Comparison of ENCODE assay signal across 11 mouse cellular contexts in the genomic region with DNA sequence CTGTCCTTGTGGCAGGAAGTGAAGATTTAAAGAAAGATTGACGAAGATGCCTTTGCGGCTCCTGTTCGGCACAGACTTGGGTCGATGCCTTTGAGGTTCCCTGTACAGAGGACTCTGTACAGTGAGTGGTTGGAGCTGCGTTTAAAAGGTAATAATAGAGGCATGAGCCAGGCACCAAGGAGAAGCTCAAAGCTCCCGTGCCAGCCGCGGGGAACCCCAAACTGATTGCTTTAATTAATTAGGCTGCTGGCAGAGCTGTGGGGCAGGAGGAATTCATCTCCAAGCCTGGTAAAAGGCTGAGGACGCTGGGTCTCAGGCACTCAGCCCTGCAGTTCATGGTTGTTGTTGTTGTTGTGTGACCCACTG.
A peak's percentile ranks its signal among the peaks of the same experiment; 100 is the strongest.
DNase-seq lines count a peak whose midpoint lies in the region; ATAC-seq and TF ChIP-seq lines count a peak whose summit lies in the region.
"Had no signal": no experiment of that assay in that cellular context is flagged by ENCODE, and none has a peak within 500 bp of the region (broad histone marks: within the 10 kb centered on the region; RNA-seq: fewer than 3 reads in every experiment).

No protein-coding gene starts in this region.

- no peaks in the 10 kb centered on the region for H3K36me3 ChIP-seq in hindbrain, embryonic 14.5 days (replicated peaks; ENCODE audit: control insufficient read depth, insufficient read depth)
- H3K36me3 ChIP-seq in hindbrain, embryonic 10.5 days = no peaks in the 10 kb centered on the region
- H3K36me3 ChIP-seq in forebrain, embryonic 13.5 days (ENCODE audit: poor library complexity, severe bottlenecking) = no peaks in the 10 kb centered on the region
- no peaks in the 10 kb centered on the region for H3K36me3 ChIP-seq in limb, embryonic 12.5 days
- H3K36me3 ChIP-seq: midbrain, embryonic 12.5 days had no signal

- H3K4me2 ChIP-seq in hindbrain, embryonic 14.5 days (replicated peaks) = 0 out of 2 replicates have a peak overlapping the region, but pooled peaks have one; percentile 1
- H3K4me2 ChIP-seq in forebrain, embryonic 13.5 days = no peak overlapping the region; the same call in 1 of the 2 replicates
- peak overlapping the region; percentile 1; the same call in 1 of the 2 replicates for H3K4me2 ChIP-seq in limb, embryonic 12.5 days

- no peak for TF ChIP-seq POLR2A in brain, embryonic 14.5 days (IDR thresholded peaks at IDR 0.05; ENCODE audit: borderline replicate concordance, extremely low read depth, insufficient read depth, insufficient read length, poor library complexity, severe bottlenecking)

- DNase-seq in hindbrain, embryonic 14.5 days (ENCODE audit: low spot score) = no peak
- DNase-seq in hindbrain, embryonic 10.5 days (ENCODE audit: low spot score) = no peak
- peak; percentile 73 for DNase-seq in brain, embryonic 14.5 days (ENCODE audit: low read depth)
- no peak for DNase-seq in B cell, adult 2 months
- no peak for DNase-seq in right cerebral cortex, postnatal 25 days

- TF ChIP-seq CTCF in brain, embryonic 14.5 days (IDR thresholded peaks at IDR 0.05; ENCODE audit: borderline replicate concordance, extremely low read depth, insufficient read depth, insufficient read length) = no peak

- H3K27ac ChIP-seq in hindbrain, embryonic 14.5 days = no peak overlapping the region
- no peak overlapping the region for H3K27ac ChIP-seq in hindbrain, embryonic 10.5 days
- H3K27ac ChIP-seq in forebrain, embryonic 13.5 days = peak overlapping the region; percentile 31; the same call in 1 of the 2 replicates
- no peak overlapping the region for H3K27ac ChIP-seq in limb, embryonic 12.5 days
- H3K27ac ChIP-seq: heart, adult 2 months; midbrain, embryonic 12.5 days had no signal

- ATAC-seq in hindbrain, embryonic 14.5 days (ENCODE audit: low FRiP score) = peak; percentile 22; the same call in 1 of the 2 replicates
- ATAC-seq in forebrain, embryonic 13.5 days = no peak; the same call in 1 of the 2 replicates
- no peak for ATAC-seq in limb, embryonic 12.5 days (ENCODE audit: insufficient number of reproducible peaks, insufficient read depth, low FRiP score, low TSS enrichment, low read depth)

- WGBS in hindbrain, embryonic 14.5 days = 51% methylated on average over 9 of the region's 9 CpGs
- 73% methylated on average over 9 of the region's 9 CpGs for WGBS in hindbrain, embryonic 10.5 days
- WGBS in forebrain, embryonic 13.5 days = 38% methylated on average over 9 of the region's 9 CpGs
- 36% methylated on average over 9 of the region's 9 CpGs for WGBS in limb, embryonic 12.5 days

- peaks cover 3% of the 10 kb centered on the region; the same call in 1 of the 2 replicates for H3K27me3 ChIP-seq in hindbrain, embryonic 14.5 days (ENCODE audit: control insufficient read depth, insufficient read depth, low read length)
- H3K27me3 ChIP-seq in hindbrain, embryonic 10.5 days (ENCODE audit: insufficient read depth, poor library complexity, severe bottlenecking) = 0 out of 2 replicates have a peak, but pooled peaks cover 6% of the 10 kb centered on the region
- H3K27me3 ChIP-seq in forebrain, embryonic 13.5 days = 0 out of 2 replicates have a peak, but pooled peaks cover 3% of the 10 kb centered on the region
- H3K27me3 ChIP-seq in limb, embryonic 12.5 days = peaks cover 12% of the 10 kb centered on the region

- H3K4me1 ChIP-seq in hindbrain, embryonic 14.5 days (replicated peaks; ENCODE audit: control insufficient read depth, insufficient read depth, low read length) = peaks cover 12% of the 10 kb centered on the region; the same call in 1 of the 2 replicates
- H3K4me1 ChIP-seq in hindbrain, embryonic 10.5 days (replicated peaks) = peaks cover 16% of the 10 kb centered on the region
- peaks cover 20% of the 10 kb centered on the region for H3K4me1 ChIP-seq in forebrain, embryonic 13.5 days
- peaks cover 25% of the 10 kb centered on the region for H3K4me1 ChIP-seq in limb, embryonic 12.5 days (replicated peaks)

- no peak overlapping the region for H3K9ac ChIP-seq in hindbrain, embryonic 14.5 days
- H3K9ac ChIP-seq in forebrain, embryonic 13.5 days = no peak overlapping the region
- no peak overlapping the region for H3K9ac ChIP-seq in limb, embryonic 12.5 days (replicated peaks)
- H3K9ac ChIP-seq: liver, postnatal 0 days; midbrain, embryonic 12.5 days had no signal

- no peak overlapping the region for H3K4me3 ChIP-seq in hindbrain, embryonic 14.5 days (replicated peaks; ENCODE audit: low read length)
- no peak overlapping the region for H3K4me3 ChIP-seq in hindbrain, embryonic 10.5 days
- no peak overlapping the region for H3K4me3 ChIP-seq in forebrain, embryonic 13.5 days
- no peak overlapping the region for H3K4me3 ChIP-seq in limb, embryonic 12.5 days (replicated peaks)
- H3K4me3 ChIP-seq: heart, adult 2 months; midbrain, embryonic 12.5 days; myocyte had no signal

- no peaks in the 10 kb centered on the region for H3K9me3 ChIP-seq in hindbrain, embryonic 14.5 days (ENCODE audit: control insufficient read depth, low read length)
- H3K9me3 ChIP-seq in hindbrain, embryonic 10.5 days = no peaks in the 10 kb centered on the region
- H3K9me3 ChIP-seq in forebrain, embryonic 13.5 days (replicated peaks) = no peaks in the 10 kb centered on the region
- H3K9me3 ChIP-seq in limb, embryonic 12.5 days = no peaks in the 10 kb centered on the region
- H3K9me3 ChIP-seq: midbrain, embryonic 12.5 days had no signal
